Mouse (Mus musculus): ENCODE results near the gene Nfkbid. TPM values are rescaled to one million over a fixed set of nuclear protein-coding genes. Genes with fewer than 3 reads are reported as not detected.
"Not testable (repeated sequence)": the region's sequence is repeated elsewhere in the genome, so short reads cannot be mapped to it uniquely, and the experiment has no call there.

Nfkbid gene
- total RNA-seq, 2 experiments from 2014 or later: 13.7 to 14.1 TPM

DNA sequence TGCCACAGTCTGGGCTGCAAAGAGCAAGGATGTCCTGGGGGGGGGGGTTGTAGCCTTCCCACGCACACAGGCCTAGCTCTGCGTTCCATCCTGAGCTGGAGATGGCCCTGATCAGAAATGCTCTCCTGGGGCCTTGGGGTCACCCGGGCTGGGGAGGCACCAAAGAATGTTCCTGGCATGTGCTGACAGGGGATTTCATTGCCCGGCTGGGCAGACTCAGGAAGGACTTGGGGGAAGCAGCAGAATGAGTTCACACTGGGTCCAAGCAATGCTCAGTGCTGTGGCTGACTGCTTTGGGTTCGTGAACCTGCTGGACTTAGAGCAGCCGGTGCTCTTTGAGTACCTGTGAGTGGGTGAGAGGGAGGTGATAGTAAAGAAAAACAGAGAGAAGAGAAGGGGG is 38.0 kb downstream of the Nfkbid start:
- ATAC-seq (replicated peaks; ENCODE audit: poor library complexity): no peak

DNA sequence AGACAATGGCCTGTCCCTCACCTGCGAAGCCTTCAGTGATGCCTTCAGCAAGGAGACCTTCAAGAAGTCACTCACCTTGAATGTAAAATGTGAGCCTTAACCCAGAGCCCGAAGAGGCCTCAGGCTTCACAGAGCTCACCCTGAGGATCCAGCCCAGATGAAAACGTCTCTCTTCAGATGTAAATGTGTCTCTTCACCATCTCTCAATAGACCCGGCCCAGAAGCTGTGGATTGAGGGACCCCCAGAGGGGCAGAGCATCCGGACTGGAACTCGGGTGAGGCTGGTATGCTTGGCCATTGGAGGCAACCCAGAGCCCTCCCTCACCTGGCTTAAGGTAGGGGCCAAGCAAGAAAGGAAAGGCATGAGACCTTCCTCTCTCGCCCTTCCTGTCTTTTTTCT is 42.0 kb downstream of the Nfkbid start:
- ATAC-seq (replicated peaks; ENCODE audit: poor library complexity): no peak

DNA sequence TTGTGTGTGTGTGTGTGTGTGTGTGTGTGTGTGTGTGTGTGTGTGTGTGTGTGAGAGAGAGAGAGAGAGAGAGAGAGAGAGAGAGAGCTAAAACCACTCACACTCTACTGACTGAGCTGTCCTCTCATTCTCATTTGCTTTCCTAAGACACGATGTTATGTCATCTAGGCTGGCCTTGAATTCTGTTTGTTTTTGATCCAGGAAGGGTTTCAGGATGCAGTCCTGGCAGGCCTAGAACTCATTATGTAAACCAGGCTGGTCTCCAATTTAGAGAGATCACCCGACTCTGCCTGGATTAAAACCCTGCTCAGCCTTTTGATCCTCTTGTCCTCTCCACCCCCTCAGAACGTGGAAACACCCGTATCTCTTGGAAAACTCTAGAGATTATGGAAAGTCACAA is 42.5 kb downstream of the Nfkbid start:
- no peak for ATAC-seq (replicated peaks; ENCODE audit: poor library complexity)

DNA sequence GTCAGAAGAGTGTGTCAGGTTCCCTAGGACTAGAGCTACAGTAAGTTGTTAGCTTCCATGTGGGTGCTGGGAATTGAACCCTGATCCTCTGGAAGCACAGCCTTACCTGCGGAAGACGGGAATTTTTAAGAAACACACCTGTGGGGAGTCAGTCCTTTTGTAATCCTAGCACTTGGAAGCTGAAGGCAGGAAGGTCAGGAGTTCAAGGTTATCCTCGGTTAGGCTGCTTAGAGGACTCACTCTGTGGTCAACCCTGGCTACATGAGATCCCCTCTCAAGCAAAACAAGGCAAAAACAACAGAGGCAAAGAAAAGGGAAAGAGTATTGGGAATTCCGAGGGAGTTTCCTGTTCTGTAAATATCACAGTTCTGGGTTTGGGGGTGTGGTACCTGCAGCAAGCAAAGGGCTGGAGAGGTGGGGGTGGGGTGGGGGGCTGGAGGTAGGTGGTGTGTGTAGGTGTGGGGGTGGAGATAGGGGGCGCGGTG is 43.3 kb downstream of the Nfkbid start:
- no peak for ATAC-seq (replicated peaks; ENCODE audit: poor library complexity)

DNA sequence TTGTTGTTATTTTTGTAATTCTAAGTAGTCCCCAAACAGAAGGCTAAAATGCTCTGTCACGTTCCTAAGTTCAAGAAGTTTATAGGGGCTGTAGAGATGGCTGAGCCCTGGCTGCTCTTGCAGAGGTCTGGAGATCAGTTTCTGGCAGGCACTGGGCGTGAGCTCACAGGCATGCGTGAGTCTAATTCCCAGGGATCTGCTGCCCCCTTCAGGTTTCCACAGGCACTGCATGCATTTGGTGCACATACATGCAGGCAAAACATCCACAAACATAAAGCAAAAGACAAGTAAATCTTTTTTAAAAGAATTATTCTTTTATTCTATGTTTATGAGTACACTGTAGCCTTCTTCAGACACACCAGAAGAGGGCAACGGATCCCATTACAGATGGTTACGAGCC is 50.9 kb downstream of the Nfkbid start:
- ATAC-seq (replicated peaks; ENCODE audit: poor library complexity): peak; percentile 91

DNA sequence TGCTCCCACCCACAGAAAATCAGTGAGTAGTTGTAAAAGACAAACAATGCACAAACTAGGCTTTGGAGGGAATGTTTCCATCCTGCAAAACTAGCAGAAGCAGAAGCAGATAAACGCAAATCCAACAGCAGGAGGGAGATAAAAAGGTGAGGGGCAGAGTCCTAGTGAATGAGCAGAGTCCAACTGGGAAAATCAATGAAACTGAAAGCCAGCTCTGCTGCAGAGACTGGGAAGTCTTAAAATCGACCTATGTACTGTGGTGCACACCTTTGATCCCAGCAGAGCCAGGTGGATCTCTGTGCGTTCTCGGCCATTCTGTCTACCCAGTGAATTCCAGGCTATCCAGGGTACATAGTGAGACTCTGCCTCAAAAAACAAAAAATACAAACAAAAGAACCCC is 53.5 kb downstream of the Nfkbid start:
- ATAC-seq (replicated peaks; ENCODE audit: poor library complexity): no peak

DNA sequence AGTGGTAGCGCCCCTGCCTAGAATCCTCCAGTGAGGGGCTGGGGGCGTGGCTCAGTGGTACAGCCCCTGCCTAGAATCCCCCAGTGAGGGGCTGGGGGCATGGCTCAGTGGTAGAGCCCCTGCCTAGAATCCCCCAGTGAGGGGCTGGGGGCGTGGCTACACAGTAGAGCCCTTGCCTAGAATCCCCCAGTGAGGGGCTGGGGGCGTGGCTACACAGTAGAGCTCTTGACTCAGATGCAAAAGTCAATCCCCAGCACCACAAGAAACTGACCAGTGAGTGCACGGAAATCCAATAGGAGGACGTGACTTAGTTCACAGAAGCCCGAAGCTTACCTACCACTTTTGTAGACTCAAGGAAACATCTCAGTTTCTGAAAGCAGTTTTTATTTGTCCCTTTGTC is 54.6 kb downstream of the Nfkbid start:
- not testable (repeated sequence) for ATAC-seq (replicated peaks; ENCODE audit: poor library complexity)

DNA sequence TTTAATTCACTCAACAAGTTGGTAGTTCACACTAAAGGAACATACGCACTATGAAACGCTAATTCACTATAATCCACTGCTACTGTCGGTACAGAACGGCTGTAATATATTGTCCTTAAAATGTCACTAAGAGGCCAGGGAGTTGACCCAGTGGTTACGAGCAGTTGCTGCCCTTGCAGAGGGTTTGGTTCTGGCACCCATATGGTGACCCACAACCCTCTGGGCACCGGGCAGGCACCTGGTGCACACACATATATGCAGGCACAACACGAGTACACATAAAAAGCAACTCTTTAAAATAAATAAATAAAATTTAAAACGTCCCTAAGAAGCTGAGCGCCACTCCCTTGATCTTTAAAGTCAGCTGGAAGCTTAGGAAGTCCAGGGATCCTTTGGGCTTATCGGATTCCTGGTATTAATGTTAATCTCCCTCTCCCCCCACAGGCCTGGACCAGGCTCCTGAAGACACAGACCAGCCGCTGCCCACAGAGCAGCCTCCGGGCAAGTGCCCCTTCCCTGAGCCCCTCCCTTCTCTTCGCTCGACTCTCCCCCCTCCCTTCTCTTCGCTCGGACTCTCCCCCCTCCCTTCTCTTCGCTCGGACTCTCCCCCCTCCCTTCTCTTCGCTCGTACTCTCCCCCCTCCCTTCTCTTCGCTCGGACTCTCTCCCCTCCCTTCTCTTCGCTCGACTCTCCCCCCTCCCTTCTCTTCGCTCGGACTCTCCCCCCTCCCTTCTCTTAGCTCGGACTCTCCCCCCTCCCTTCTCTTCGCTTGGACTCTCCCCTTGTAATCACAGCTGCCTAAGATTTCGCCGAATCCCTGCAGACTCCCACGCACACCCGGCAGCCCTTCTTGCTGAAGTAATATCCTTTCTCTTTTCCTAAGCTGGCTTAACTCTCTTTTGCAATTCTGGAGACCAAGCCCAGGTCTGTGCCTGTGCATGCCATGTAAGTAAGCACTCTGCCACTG is 56.2 kb downstream of the Nfkbid start:
- ATAC-seq (replicated peaks; ENCODE audit: poor library complexity): no peak

Other genes with a start within 250 kb of the Nfkbid start
Only the 30 nearest of the 35 such genes appear.
- gene Polr2i, start 189.8 kb upstream of the Nfkbid start, total RNA-seq (2015): 75.7 and 78.4 TPM in 2 replicates
- gene Polr2i, start 189.8 kb upstream of the Nfkbid start, total RNA-seq (2017): 60.6 and 69.9 TPM in 2 replicates
- gene Tbcb, start 189.5 kb upstream of the Nfkbid start, total RNA-seq (2015): 95.9 and 112 TPM in 2 replicates
- 27.6 and 37.1 TPM in 2 replicates for gene Tbcb, start 189.5 kb upstream of the Nfkbid start, total RNA-seq (2017)
- gene Ovol3, start 186.0 kb upstream of the Nfkbid start, total RNA-seq (2015): 0.32 TPM in 1 of 2 replicates, not detected in the other
- 0.12 TPM in 1 of 2 replicates, not detected in the other for gene Ovol3, start 186.0 kb upstream of the Nfkbid start, total RNA-seq (2017)
- 0.39 TPM in 1 of 2 replicates, not detected in the other for gene Thap8, start 141.6 kb upstream of the Nfkbid start, total RNA-seq (2015)
- gene Thap8, start 141.6 kb upstream of the Nfkbid start, total RNA-seq (2017): 0.33 and 0.34 TPM in 2 replicates
- gene Wdr62, start 141.3 kb upstream of the Nfkbid start, total RNA-seq (2015): 14.7 and 22.8 TPM in 2 replicates
- gene Wdr62, start 141.3 kb upstream of the Nfkbid start, total RNA-seq (2017): 7.8 and 11.5 TPM in 2 replicates
- gene Clip3, start 130.0 kb upstream of the Nfkbid start, total RNA-seq (2015): not detected in 2 replicates
- not detected in 2 replicates for gene Clip3, start 130.0 kb upstream of the Nfkbid start, total RNA-seq (2017)
- 17.8 and 21.9 TPM in 2 replicates for gene Alkbh6, start 113.0 kb upstream of the Nfkbid start, total RNA-seq (2015)
- gene Alkbh6, start 113.0 kb upstream of the Nfkbid start, total RNA-seq (2017): 34.2 and 41.8 TPM in 2 replicates
- gene Syne4, start 106.9 kb upstream of the Nfkbid start, total RNA-seq (2015): 0.24 and 0.25 TPM in 2 replicates
- gene Syne4, start 106.9 kb upstream of the Nfkbid start, total RNA-seq (2017): 2.0 TPM in 1 of 2 replicates, not detected in the other
- gene E130208F15Rik, start 100.0 kb upstream of the Nfkbid start, total RNA-seq (2015): 0.47 TPM in 1 of 2 replicates, not detected in the other
- 1.6 and 2.0 TPM in 2 replicates for gene E130208F15Rik, start 100.0 kb upstream of the Nfkbid start, total RNA-seq (2017)
- 7.6 and 9.0 TPM in 2 replicates for gene Sdhaf1, start 97.8 kb upstream of the Nfkbid start, total RNA-seq (2015)
- 10.5 and 11.7 TPM in 2 replicates for gene Sdhaf1, start 97.8 kb upstream of the Nfkbid start, total RNA-seq (2017)
- gene Lrfn3, start 59.0 kb upstream of the Nfkbid start, total RNA-seq (2015): not detected in 2 replicates
- not detected in 2 replicates for gene Lrfn3, start 59.0 kb upstream of the Nfkbid start, total RNA-seq (2017)
- gene Tyrobp, start 8.0 kb upstream of the Nfkbid start, total RNA-seq (2015): 406 and 473 TPM in 2 replicates
- gene Tyrobp, start 8.0 kb upstream of the Nfkbid start, total RNA-seq (2017): 229 and 322 TPM in 2 replicates
- 28.1 and 30.3 TPM in 2 replicates for gene Hcst, start 1.9 kb upstream of the Nfkbid start, total RNA-seq (2015)
- 10.0 and 12.7 TPM in 2 replicates for gene Hcst, start 1.9 kb upstream of the Nfkbid start, total RNA-seq (2017)
- gene Aplp1, start 23.8 kb downstream of the Nfkbid start, total RNA-seq (2015): not detected in 2 replicates
- not detected in 2 replicates for gene Aplp1, start 23.8 kb downstream of the Nfkbid start, total RNA-seq (2017)
- not detected in 2 replicates for gene Kirrel2, start 36.0 kb downstream of the Nfkbid start, total RNA-seq (2015)
- not detected in 2 replicates for gene Kirrel2, start 36.0 kb downstream of the Nfkbid start, total RNA-seq (2017)
- 0.27 TPM in 1 of 2 replicates, not detected in the other for gene Nphs1, start 36.6 kb downstream of the Nfkbid start, total RNA-seq (2015)
- gene Nphs1, start 36.6 kb downstream of the Nfkbid start, total RNA-seq (2017): 0.58 and 0.95 TPM in 2 replicates
- gene Prodh2, start 71.9 kb downstream of the Nfkbid start, total RNA-seq (2015): not detected in 2 replicates
- not detected in 2 replicates for gene Prodh2, start 71.9 kb downstream of the Nfkbid start, total RNA-seq (2017)
- gene Arhgap33, start 113.3 kb downstream of the Nfkbid start, total RNA-seq (2015): 4.5 and 5.8 TPM in 2 replicates
- 1.4 and 2.0 TPM in 2 replicates for gene Arhgap33, start 113.3 kb downstream of the Nfkbid start, total RNA-seq (2017)
- gene Hspb6, start 130.4 kb downstream of the Nfkbid start, total RNA-seq (2015): 11.7 and 12.2 TPM in 2 replicates
- gene Hspb6, start 130.4 kb downstream of the Nfkbid start, total RNA-seq (2017): 3.5 and 4.4 TPM in 2 replicates
- gene Proser3, start 130.6 kb downstream of the Nfkbid start, total RNA-seq (2015): 11.5 and 16.3 TPM in 2 replicates
- 1.8 and 4.7 TPM in 2 replicates for gene Proser3, start 130.6 kb downstream of the Nfkbid start, total RNA-seq (2017)
- 54.8 and 67.5 TPM in 2 replicates for gene Lin37, start 138.1 kb downstream of the Nfkbid start, total RNA-seq (2015)
- 27.2 and 39.8 TPM in 2 replicates for gene Lin37, start 138.1 kb downstream of the Nfkbid start, total RNA-seq (2017)
- 21.4 and 23.4 TPM in 2 replicates for gene U2af1l4, start 141.6 kb downstream of the Nfkbid start, total RNA-seq (2015)
- 86.9 and 96.7 TPM in 2 replicates for gene U2af1l4, start 141.6 kb downstream of the Nfkbid start, total RNA-seq (2017)
- 2.2 and 3.7 TPM in 2 replicates for gene Gm49396, start 141.6 kb downstream of the Nfkbid start, total RNA-seq (2015)
- gene Gm49396, start 141.6 kb downstream of the Nfkbid start, total RNA-seq (2017): 3.4 and 3.9 TPM in 2 replicates
- 181 and 202 TPM in 2 replicates for gene Psenen, start 141.9 kb downstream of the Nfkbid start, total RNA-seq (2015)
- 150 and 154 TPM in 2 replicates for gene Psenen, start 141.9 kb downstream of the Nfkbid start, total RNA-seq (2017)
- 7.2 and 9.2 TPM in 2 replicates for gene Igflr1, start 143.7 kb downstream of the Nfkbid start, total RNA-seq (2015)
- not detected in 2 replicates for gene Igflr1, start 143.7 kb downstream of the Nfkbid start, total RNA-seq (2017)
- gene Kmt2b, start 167.0 kb downstream of the Nfkbid start, total RNA-seq (2015): 72.2 and 99.8 TPM in 2 replicates
- 11.7 and 14.5 TPM in 2 replicates for gene Kmt2b, start 167.0 kb downstream of the Nfkbid start, total RNA-seq (2017)
- gene Zbtb32, start 177.2 kb downstream of the Nfkbid start, total RNA-seq (2015): not detected in 2 replicates
- not detected in 2 replicates for gene Zbtb32, start 177.2 kb downstream of the Nfkbid start, total RNA-seq (2017)
- gene Upk1a, start 191.1 kb downstream of the Nfkbid start, total RNA-seq (2015): 0.61 and 1.3 TPM in 2 replicates
- 0.14 TPM in 1 of 2 replicates, not detected in the other for gene Upk1a, start 191.1 kb downstream of the Nfkbid start, total RNA-seq (2017)
- 325 and 346 TPM in 2 replicates for gene Cox6b1, start 204.4 kb downstream of the Nfkbid start, total RNA-seq (2015)
- 428 and 592 TPM in 2 replicates for gene Cox6b1, start 204.4 kb downstream of the Nfkbid start, total RNA-seq (2017)
- gene Etv2, start 214.1 kb downstream of the Nfkbid start, total RNA-seq (2015): not detected in 2 replicates
- gene Etv2, start 214.1 kb downstream of the Nfkbid start, total RNA-seq (2017): not detected in 2 replicates